Mouse (Mus musculus) lung, postnatal 0 days (tissue): ENCODE data around the gene Rtl6. TPM values are rescaled to one million over a fixed set of nuclear protein-coding genes. Genes with fewer than 3 reads are reported as not detected.

Source experiments
- ATAC-seq: fragments of 200-750 bp; cut with Nextera tagmentation; 2 replicates; pipeline ENCODE4 v1.8.0; 2017; ENCODE audit warnings: moderate library complexity
- DNase-seq: peaks from one replicate; pipeline ENCODE4 v3.0.0-alpha.2; 2016; ENCODE audit warnings: low spot score
- H3K27ac ChIP-seq: fragments of 300-500 bp; sonication (generic); 2 replicates; pipeline ENCODE4 v1.5.1; 2014; ENCODE audit warnings: antibody characterized with exemption, mild to moderate bottlenecking, low read length, mixed read lengths
- H3K27me3 ChIP-seq: fragments of 300-500 bp; sonication (generic); replicated peaks from 2 replicates; pipeline ENCODE4 v1.6.1; 2014; ENCODE audit warnings: low read length, mixed read lengths; ENCODE audit not compliant: insufficient read depth
- H3K36me3 ChIP-seq: fragments of 300-500 bp; sonication (generic); 2 replicates; pipeline ENCODE4 v1.6.1; 2014; ENCODE audit warnings: low read length, mixed read lengths; ENCODE audit not compliant: insufficient read depth
- H3K4me1 ChIP-seq: fragments of 300-500 bp; sonication (generic); 2 replicates; pipeline ENCODE4 v1.6.1; 2014; ENCODE audit warnings: antibody characterized with exemption, low read depth, low read length, mixed read lengths; ENCODE audit not compliant: insufficient read depth
- H3K4me2 ChIP-seq: fragments of 300-500 bp; sonication (generic); replicated peaks from 2 replicates; pipeline ENCODE4 v1.6.1; 2014; ENCODE audit warnings: low read depth, mild to moderate bottlenecking, low read length, moderate library complexity, mixed read lengths
- H3K4me3 ChIP-seq: fragments of 300-500 bp; sonication (generic); 2 replicates; pipeline ENCODE4 v1.5.1; 2014; ENCODE audit warnings: low read depth, low read length
- H3K9ac ChIP-seq: fragments of 300-500 bp; sonication (generic); replicated peaks from 2 replicates; pipeline ENCODE4 v1.6.1; 2014; ENCODE audit warnings: low read depth, mild to moderate bottlenecking
- H3K9me3 ChIP-seq: fragments of 300-500 bp; sonication (generic); 2 replicates; pipeline ENCODE4 v1.6.1; 2016; ENCODE audit warnings: low read length, mixed read lengths
- CTCF ChIP-seq: IDR thresholded peaks from 2 replicates; pipeline ENCODE4 v1.5.1; 2016; ENCODE audit warnings: antibody characterized with exemption, mild to moderate bottlenecking
- EP300 ChIP-seq: IDR thresholded peaks from 2 replicates; pipeline ENCODE4 v1.6.1; 2016; ENCODE audit warnings: antibody characterized with exemption, mild to moderate bottlenecking, control low read depth
- WGBS: fragments of 180-500 bp; shearing (Covaris S2); extraction: QIAGEN DNeasy Blood & Tissue Kit; methylation state at CpG from one replicate; pipeline ENCODE4 v1.1.7; 2014; 5-methylcytosine and 5-hydroxymethylcytosine counted together
- polyA plus RNA-seq: library from polyadenylated mRNA; unstranded; fragments of >200 nt; fragmentation: Nextera tagmentation; extraction: Ambion mirVana; gene quantifications from 2 replicates; pipeline ENCODE4 v1.2.1, GENCODE M21; 2015

The Rtl6 gene
- polyA plus RNA-seq, 1 experiment from 2014 or later, result 2.4 TPM

GRCm38 (mm10) chr15:84526921-84527320, 30.7 kb downstream of the Rtl6 start:
- ATAC-seq, result no peak
- TF ChIP-seq EP300 (no peak), CTCF (no peak)
- Histone ChIP-seq H3K27me3 (no peaks in the 10 kb centered on the region), H3K4me1 (no peaks in the 10 kb centered on the region), H3K9ac (no peak overlapping the region), H3K9me3 (no peaks in the 10 kb centered on the region), H3K4me3 (no peak overlapping the region), H3K4me2 (no peak overlapping the region), H3K36me3 (no peaks in the 10 kb centered on the region), H3K27ac (no peak overlapping the region)
- 61% methylated on average over 14 of the region's 14 CpGs for WGBS
- no peak for DNase-seq

- Histone ChIP-seq H3K4me3 (no peak overlapping the region), H3K4me1 (no peaks in the 10 kb centered on the region), H3K36me3 (no peaks in the 10 kb centered on the region), H3K27me3 (no peaks in the 10 kb centered on the region), H3K27ac (no peak overlapping the region), H3K9me3 (no peaks in the 10 kb centered on the region), H3K4me2 (no peak overlapping the region), H3K9ac (no peak overlapping the region)
- TF ChIP-seq EP300 (no peak), CTCF (no peak)
- ATAC-seq (no peak), DNase-seq (no peak)
- WGBS, result 67% methylated on average over 5 of the region's 5 CpGs
Observed at GRCm38 (mm10) chr15:84525222-84525883, 32.3 kb downstream of the Rtl6 start.

- Histone ChIP-seq H3K9ac (no peak overlapping the region), H3K36me3 (no peaks in the 10 kb centered on the region), H3K4me3 (no peak overlapping the region), H3K27ac (no peak overlapping the region), H3K27me3 (no peaks in the 10 kb centered on the region), H3K4me1 (no peaks in the 10 kb centered on the region), H3K4me2 (no peak overlapping the region), H3K9me3 (no peaks in the 10 kb centered on the region)
- DNase-seq (no peak), ATAC-seq (peak; percentile 46; the same call in 1 of the 2 replicates)
- WGBS, result 85% methylated on average over 8 of the region's 8 CpGs
- no peak for TF ChIP-seq CTCF
- TF ChIP-seq EP300, result no peak
Observed at GRCm38 (mm10) chr15:84522953-84523689, 34.5 kb downstream of the Rtl6 start.

- no peak overlapping the region for H3K27ac ChIP-seq
- ATAC-seq, result no peak
- H3K4me1 ChIP-seq, result no peaks in the 10 kb centered on the region
- no peak overlapping the region for H3K4me3 ChIP-seq
- no peak for DNase-seq
- H3K9me3 ChIP-seq, result no peaks in the 10 kb centered on the region
- no peaks in the 10 kb centered on the region for H3K27me3 ChIP-seq
- H3K4me2 ChIP-seq, result no peak overlapping the region
- TF ChIP-seq EP300 (no peak), CTCF (no peak)
- 83% methylated on average over 4 of the region's 4 CpGs for WGBS
- no peak overlapping the region for H3K9ac ChIP-seq
- H3K36me3 ChIP-seq, result no peaks in the 10 kb centered on the region
Observed at GRCm38 (mm10) chr15:84521486-84521885, 36.1 kb downstream of the Rtl6 start.

- H3K36me3 ChIP-seq, result no peaks in the 10 kb centered on the region
- 53% methylated on average over 8 of the region's 8 CpGs for WGBS
- DNase-seq (no peak), ATAC-seq (no peak)
- H3K4me1 ChIP-seq, result no peaks in the 10 kb centered on the region
- no peak overlapping the region for H3K27ac ChIP-seq
- H3K27me3 ChIP-seq, result no peaks in the 10 kb centered on the region
- no peak overlapping the region for H3K4me2 ChIP-seq
- H3K9ac ChIP-seq, result no peak overlapping the region
- no peak overlapping the region for H3K4me3 ChIP-seq
- TF ChIP-seq EP300 (no peak), CTCF (no peak)
- H3K9me3 ChIP-seq, result no peaks in the 10 kb centered on the region
Observed at GRCm38 (mm10) chr15:84518540-84518939, 39.1 kb downstream of the Rtl6 start.

GRCm38 (mm10) chr15:84512626-84513296, 44.9 kb downstream of the Rtl6 start:
- H3K9me3 ChIP-seq, result no peaks in the 10 kb centered on the region
- WGBS, result 45% methylated on average over 5 of the region's 5 CpGs
- H3K27me3 ChIP-seq, result no peaks in the 10 kb centered on the region
- H3K4me1 ChIP-seq, result no peaks in the 10 kb centered on the region
- no peak overlapping the region for H3K4me2 ChIP-seq
- H3K27ac ChIP-seq, result no peak overlapping the region
- ATAC-seq, result peak; percentile 59
- peak; percentile 38 for DNase-seq
- H3K36me3 ChIP-seq, result no peaks in the 10 kb centered on the region
- H3K4me3 ChIP-seq, result no peak overlapping the region
- no peak overlapping the region for H3K9ac ChIP-seq
- no peak for TF ChIP-seq EP300
- no peak for TF ChIP-seq CTCF
